ENCODE assay signal across 20 mouse cellular contexts in genomic region chr7:123589099-123589498, GRCm38 (mm10).
A peak's percentile ranks its signal among the peaks of the same experiment; 100 is the strongest.
DNase-seq lines count a peak whose midpoint lies in the region; ATAC-seq and TF ChIP-seq lines count a peak whose summit lies in the region.
"Had no signal": no experiment of that assay in that cellular context is flagged by ENCODE, and none has a peak within 500 bp of the region (broad histone marks: within the 10 kb centered on the region; RNA-seq: fewer than 3 reads in every experiment).

No protein-coding gene starts in this region.

- no peaks in the 10 kb centered on the region for H3K4me1 ChIP-seq in forebrain, postnatal 0 days (ENCODE audit: insufficient read depth)
- no peaks in the 10 kb centered on the region for H3K4me1 ChIP-seq in forebrain, embryonic 13.5 days
- peaks cover 4% of the 10 kb centered on the region; the same call in 1 of the 2 replicates for H3K4me1 ChIP-seq in midbrain, embryonic 15.5 days
- H3K4me1 ChIP-seq in midbrain, embryonic 10.5 days, result no peaks in the 10 kb centered on the region
- H3K4me1 ChIP-seq: hindbrain, embryonic 10.5 days; hindbrain, embryonic 13.5 days; intestine, embryonic 15.5 days had no signal

- H3K4me2 ChIP-seq in forebrain, postnatal 0 days (ENCODE audit: low read depth), result no peak overlapping the region
- no peak overlapping the region for H3K4me2 ChIP-seq in forebrain, embryonic 13.5 days
- H3K4me2 ChIP-seq in midbrain, embryonic 15.5 days, result no peak overlapping the region
- H3K4me2 ChIP-seq: heart, embryonic 11.5 days; hindbrain, embryonic 13.5 days; intestine, embryonic 15.5 days had no signal

- 79% methylated on average over 3 of the region's 3 CpGs for WGBS in forebrain, postnatal 0 days
- 73% methylated on average over 3 of the region's 3 CpGs for WGBS in forebrain, embryonic 13.5 days
- WGBS in midbrain, embryonic 15.5 days, result 76% methylated on average over 3 of the region's 3 CpGs
- 83% methylated on average over 3 of the region's 3 CpGs for WGBS in midbrain, embryonic 10.5 days

- ATAC-seq in forebrain, postnatal 0 days, result peak; percentile 51; the same call in 1 of the 2 replicates
- no peak for ATAC-seq in forebrain, embryonic 13.5 days
- ATAC-seq in midbrain, embryonic 15.5 days (replicated peaks), result no peak
- ATAC-seq: CD4-positive, CD25-positive, alpha-beta regulatory T cell, adult 4 months; hindbrain, embryonic 16.5 days; intestine, embryonic 15.5 days had no signal

- no peak overlapping the region for H3K9ac ChIP-seq in forebrain, postnatal 0 days
- H3K9ac ChIP-seq in forebrain, embryonic 13.5 days, result no peak overlapping the region
- no peak overlapping the region for H3K9ac ChIP-seq in midbrain, embryonic 15.5 days
- H3K9ac ChIP-seq: hindbrain, embryonic 13.5 days; intestine, embryonic 15.5 days had no signal

- no peak overlapping the region for H3K4me3 ChIP-seq in forebrain, postnatal 0 days (ENCODE audit: low read depth, low read length)
- H3K4me3 ChIP-seq in forebrain, embryonic 13.5 days, result no peak overlapping the region
- H3K4me3 ChIP-seq in midbrain, embryonic 15.5 days, result no peak overlapping the region
- no peak overlapping the region for H3K4me3 ChIP-seq in midbrain, embryonic 10.5 days
- H3K4me3 ChIP-seq: hindbrain, embryonic 10.5 days; hindbrain, embryonic 13.5 days; intestine, embryonic 15.5 days had no signal

- no peaks in the 10 kb centered on the region for H3K9me3 ChIP-seq in forebrain, postnatal 0 days (ENCODE audit: low read length)
- H3K9me3 ChIP-seq in forebrain, embryonic 13.5 days (replicated peaks), result no peaks in the 10 kb centered on the region
- no peaks in the 10 kb centered on the region for H3K9me3 ChIP-seq in midbrain, embryonic 15.5 days
- no peaks in the 10 kb centered on the region for H3K9me3 ChIP-seq in midbrain, embryonic 10.5 days (replicated peaks)
- H3K9me3 ChIP-seq: hindbrain, embryonic 10.5 days; hindbrain, embryonic 13.5 days; intestine, embryonic 15.5 days had no signal

- H3K36me3 ChIP-seq in forebrain, postnatal 0 days (ENCODE audit: insufficient read depth), result no peaks in the 10 kb centered on the region
- H3K36me3 ChIP-seq in forebrain, embryonic 13.5 days (ENCODE audit: poor library complexity, severe bottlenecking), result no peaks in the 10 kb centered on the region
- no peaks in the 10 kb centered on the region for H3K36me3 ChIP-seq in midbrain, embryonic 15.5 days (replicated peaks)
- H3K36me3 ChIP-seq in midbrain, embryonic 10.5 days, result no peaks in the 10 kb centered on the region
- H3K36me3 ChIP-seq: hindbrain, embryonic 10.5 days; hindbrain, embryonic 13.5 days; intestine, embryonic 15.5 days had no signal

- peak overlapping the region; percentile 54 for H3K27ac ChIP-seq in forebrain, postnatal 0 days (ENCODE audit: low read depth, low read length)
- H3K27ac ChIP-seq in forebrain, embryonic 13.5 days, result no peak overlapping the region
- peak overlapping the region; percentile 56; the same call in 1 of the 2 replicates for H3K27ac ChIP-seq in midbrain, embryonic 15.5 days
- H3K27ac ChIP-seq in midbrain, embryonic 10.5 days (replicated peaks), result no peak overlapping the region
- H3K27ac ChIP-seq: hindbrain, embryonic 10.5 days; hindbrain, embryonic 13.5 days; intestine, embryonic 15.5 days had no signal

- DNase-seq in forebrain, postnatal 0 days, result peak; percentile 57
- DNase-seq in midbrain, embryonic 10.5 days (ENCODE audit: low spot score), result no peak
- DNase-seq in brain, embryonic 18.5 days (ENCODE audit: low read depth, low spot score), result peak; percentile 12
- DNase-seq in layer of hippocampus, adult 9-10 months (ENCODE audit: low spot score), result no peak
- DNase-seq: adrenal gland, adult 2 months; adrenal gland, postnatal 14 days; cerebellum, adult 18-20 months; cerebellum, adult 9-10 months; cerebellum, postnatal 14 days; gastrocnemius, postnatal 10 days; gastrocnemius, postnatal 36 days; heart, postnatal 36 days had no signal

- no peaks in the 10 kb centered on the region for H3K27me3 ChIP-seq in forebrain, postnatal 0 days (ENCODE audit: insufficient read depth, low read length)
- no peaks in the 10 kb centered on the region for H3K27me3 ChIP-seq in forebrain, embryonic 13.5 days
- H3K27me3 ChIP-seq in midbrain, embryonic 15.5 days (replicated peaks), result no peaks in the 10 kb centered on the region
- no peaks in the 10 kb centered on the region for H3K27me3 ChIP-seq in midbrain, embryonic 10.5 days (ENCODE audit: low read depth, poor library complexity, severe bottlenecking)
- H3K27me3 ChIP-seq: hindbrain, embryonic 13.5 days; intestine, embryonic 15.5 days had no signal

- no peak for TF ChIP-seq CTCF in forebrain, postnatal 0 days (IDR thresholded peaks at IDR 0.05; ENCODE audit: low read depth)

Comparison
In these comparisons a context has a peak if more than half of its experiments do, and no peak if none do; other contexts are left out.
1. H3K27ac ChIP-seq: peak in forebrain, postnatal 0 days (single experiment) and midbrain, embryonic 15.5 days (single experiment); none in forebrain, embryonic 13.5 days (single experiment) and midbrain, embryonic 10.5 days (single experiment).
2. DNase-seq: peak in forebrain, postnatal 0 days (single experiment) and brain, embryonic 18.5 days (single experiment); none in midbrain, embryonic 10.5 days (single experiment) and layer of hippocampus, adult 9-10 months (single experiment).